Mouse (Mus musculus) forebrain, embryonic 13.5 days (tissue): ENCODE results near the gene Kcng4. TPM values are rescaled to one million over a fixed set of nuclear protein-coding genes. Genes with fewer than 3 reads are reported as not detected.

Experiments used
- ATAC-seq: fragments of 200-750 bp; cut with Nextera tagmentation; 2 replicates; pipeline ENCODE4 v1.8.0; 2017
- H3K27ac ChIP-seq: fragments of 300-500 bp; sonication (generic); 2 replicates; pipeline ENCODE4 v1.5.1; 2015; ENCODE audit warnings: inconsistent platforms, mild to moderate bottlenecking, moderate library complexity
- H3K27me3 ChIP-seq: fragments of 300-500 bp; sonication (generic); 2 replicates; pipeline ENCODE4 v1.6.1; 2015; ENCODE audit warnings: mild to moderate bottlenecking, inconsistent platforms
- H3K36me3 ChIP-seq: fragments of 300-500 bp; sonication (generic); 2 replicates; pipeline ENCODE4 v1.6.1; 2015; ENCODE audit warnings: mild to moderate bottlenecking, inconsistent platforms; ENCODE audit not compliant: poor library complexity, severe bottlenecking
- H3K4me1 ChIP-seq: fragments of 300-500 bp; sonication (generic); 2 replicates; pipeline ENCODE4 v1.6.1; 2015; ENCODE audit warnings: inconsistent platforms
- H3K4me2 ChIP-seq: fragments of 300-500 bp; sonication (generic); 2 replicates; pipeline ENCODE4 v1.6.1; 2015; ENCODE audit warnings: inconsistent platforms, mild to moderate bottlenecking, moderate library complexity
- H3K4me3 ChIP-seq: fragments of 300-500 bp; sonication (generic); 2 replicates; pipeline ENCODE4 v1.5.1; 2015; ENCODE audit warnings: mild to moderate bottlenecking, inconsistent platforms
- H3K9ac ChIP-seq: fragments of 300-500 bp; sonication (generic); 2 replicates; pipeline ENCODE4 v1.6.1; 2015; ENCODE audit warnings: mild to moderate bottlenecking, inconsistent platforms
- H3K9me3 ChIP-seq: fragments of 300-500 bp; sonication (generic); replicated peaks from 2 replicates; pipeline ENCODE4 v1.6.1; 2016; ENCODE audit warnings: inconsistent platforms
- WGBS: fragments of 180-500 bp; shearing (Covaris S2); methylation state at CpG from one replicate; pipeline ENCODE4 v1.1.7; 2015; 5-methylcytosine and 5-hydroxymethylcytosine counted together
- polyA plus RNA-seq: library from polyadenylated mRNA; unstranded; fragments of >200 nt; fragmentation: Nextera tagmentation; extraction: Ambion mirVana; gene quantifications from 2 replicates; pipeline ENCODE4 v1.2.1, GENCODE M21; 2015

Gene Kcng4
- polyA plus RNA-seq, 1 experiment from 2014 or later = 0.17 TPM

GRCm38 (mm10) chr8:119663440-119663839 lies 28.0 kb upstream of the Kcng4 start:
- Histone ChIP-seq H3K27me3 (peaks cover 9% of the 10 kb centered on the region), H3K9ac (no peak overlapping the region), H3K4me1 (peaks cover 6% of the 10 kb centered on the region), H3K4me3 (no peak overlapping the region), H3K4me2 (no peak overlapping the region), H3K36me3 (no peaks in the 10 kb centered on the region), H3K9me3 (no peaks in the 10 kb centered on the region), H3K27ac (no peak overlapping the region)
- 77% methylated on average over 11 of the region's 11 CpGs for WGBS
- no peak for ATAC-seq

- no peak overlapping the region for H3K9ac ChIP-seq
- 65% methylated on average over 6 of the region's 6 CpGs for WGBS
- no peak overlapping the region for H3K4me2 ChIP-seq
- 0 out of 2 replicates have a peak, but pooled peaks cover 3% of the 10 kb centered on the region for H3K9me3 ChIP-seq
- peaks cover 7% of the 10 kb centered on the region for H3K27me3 ChIP-seq
- H3K4me1 ChIP-seq = peaks cover 6% of the 10 kb centered on the region
- H3K27ac ChIP-seq = no peak overlapping the region
- no peak for ATAC-seq
- H3K4me3 ChIP-seq = no peak overlapping the region
- no peaks in the 10 kb centered on the region for H3K36me3 ChIP-seq
Measured at GRCm38 (mm10) chr8:119661892-119662291, 26.4 kb upstream of the Kcng4 start.

DNA sequence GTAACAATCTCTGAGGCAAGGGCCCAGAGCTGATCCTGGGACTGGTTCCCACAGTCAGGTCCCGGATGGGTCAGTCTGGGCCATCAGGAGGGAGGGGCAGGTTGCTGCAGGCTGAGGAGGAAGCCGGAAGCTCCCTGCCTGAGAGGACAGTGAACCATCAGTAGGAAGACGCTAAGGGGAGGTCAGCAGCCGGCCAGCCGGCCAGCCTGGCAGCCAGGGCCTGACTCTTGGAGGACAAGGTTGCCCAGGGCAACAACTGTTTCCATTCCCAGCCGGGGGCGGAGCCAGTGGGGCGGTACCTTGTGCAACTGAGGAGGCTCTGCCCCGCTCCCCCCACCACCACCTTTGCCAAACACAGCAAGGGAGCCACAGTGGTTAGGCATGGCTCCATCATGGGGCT lies 25.6 kb upstream of the Kcng4 start:
- no peak overlapping the region for H3K4me2 ChIP-seq
- 0 out of 2 replicates have a peak, but pooled peaks cover 3% of the 10 kb centered on the region for H3K9me3 ChIP-seq
- H3K4me3 ChIP-seq = no peak overlapping the region
- peaks cover 6% of the 10 kb centered on the region for H3K4me1 ChIP-seq
- H3K36me3 ChIP-seq = no peaks in the 10 kb centered on the region
- 5% methylated on average over 9 of the region's 9 CpGs for WGBS
- no peak overlapping the region for H3K27ac ChIP-seq
- 0 out of 2 replicates have a peak overlapping the region, but pooled peaks have one; percentile 23 for H3K9ac ChIP-seq
- ATAC-seq = no peak
- peaks cover 4% of the 10 kb centered on the region; the same call in 1 of the 2 replicates for H3K27me3 ChIP-seq

DNA sequence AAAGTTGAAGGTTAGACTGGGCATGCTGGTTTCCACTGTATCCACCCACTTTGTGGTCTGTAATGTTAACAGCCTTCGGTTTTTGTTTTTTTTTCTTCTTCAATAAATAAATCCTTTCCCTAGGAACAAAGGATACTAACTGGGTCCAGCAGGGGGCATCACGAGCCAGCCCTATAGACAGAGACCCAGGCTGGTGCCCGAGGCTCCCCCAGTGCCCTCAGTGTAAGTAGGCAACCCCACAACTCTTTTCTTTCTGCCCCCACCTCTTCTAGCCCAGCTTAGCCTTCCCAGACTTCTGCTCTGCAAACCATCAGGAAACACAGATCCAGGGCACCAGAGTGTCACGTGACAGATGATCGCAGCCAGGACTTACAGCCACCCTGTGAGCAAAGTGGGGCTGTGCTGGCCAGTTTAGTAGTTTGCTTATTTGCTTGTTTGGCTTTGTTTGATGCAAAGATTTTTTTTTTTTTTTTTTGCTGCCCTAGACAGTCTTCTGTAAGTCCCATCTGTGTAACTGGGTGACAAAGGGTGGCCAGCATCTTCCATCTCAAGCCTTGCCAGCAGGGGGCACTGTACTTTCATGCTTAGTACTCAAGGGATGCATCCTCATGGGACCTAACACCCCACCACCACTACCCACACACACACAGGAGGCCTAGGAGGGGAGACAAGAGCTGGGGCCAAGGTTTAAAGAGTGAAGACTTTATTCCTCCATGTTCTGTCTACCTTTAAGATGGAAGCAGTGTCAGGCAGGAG lies 21.4 kb upstream of the Kcng4 start:
- Histone ChIP-seq H3K9ac (no peak overlapping the region), H3K4me1 (peaks cover 6% of the 10 kb centered on the region), H3K27ac (no peak overlapping the region), H3K4me3 (no peak overlapping the region), H3K27me3 (no peaks in the 10 kb centered on the region; the same call in 1 of the 2 replicates), H3K36me3 (no peaks in the 10 kb centered on the region), H3K4me2 (no peak overlapping the region), H3K9me3 (0 out of 2 replicates have a peak, but pooled peaks cover 3% of the 10 kb centered on the region)
- ATAC-seq = no peak
- 57% methylated on average over 5 of the region's 5 CpGs for WGBS

DNA sequence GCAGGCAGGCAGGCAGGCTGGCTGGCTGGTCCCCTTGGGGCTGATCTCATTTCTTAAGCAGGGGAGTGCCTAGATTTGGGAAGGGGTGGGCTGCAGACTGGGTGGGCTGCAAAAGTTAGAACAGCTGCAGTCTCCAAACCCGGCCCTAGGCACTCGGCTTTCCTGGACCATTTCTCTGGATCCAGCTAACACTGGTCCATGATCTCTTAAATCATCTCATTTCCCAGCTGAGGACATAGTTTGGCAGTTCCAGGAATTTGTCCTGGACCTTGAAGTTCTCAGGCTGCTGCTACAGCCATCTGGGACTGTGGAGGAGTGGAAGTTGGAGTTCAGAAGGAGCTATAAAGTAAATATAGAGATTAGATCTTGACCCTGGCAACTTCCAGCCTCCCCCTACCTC lies 15.8 kb upstream of the Kcng4 start:
- Histone ChIP-seq H3K9ac (no peak overlapping the region), H3K27me3 (no peaks in the 10 kb centered on the region; the same call in 1 of the 2 replicates), H3K27ac (no peak overlapping the region), H3K36me3 (no peaks in the 10 kb centered on the region), H3K4me2 (no peak overlapping the region), H3K4me1 (no peaks in the 10 kb centered on the region), H3K4me3 (no peak overlapping the region), H3K9me3 (peaks cover 8% of the 10 kb centered on the region; the same call in 1 of the 2 replicates)
- no peak for ATAC-seq
- WGBS = 69% methylated on average over 2 of the region's 2 CpGs

DNA sequence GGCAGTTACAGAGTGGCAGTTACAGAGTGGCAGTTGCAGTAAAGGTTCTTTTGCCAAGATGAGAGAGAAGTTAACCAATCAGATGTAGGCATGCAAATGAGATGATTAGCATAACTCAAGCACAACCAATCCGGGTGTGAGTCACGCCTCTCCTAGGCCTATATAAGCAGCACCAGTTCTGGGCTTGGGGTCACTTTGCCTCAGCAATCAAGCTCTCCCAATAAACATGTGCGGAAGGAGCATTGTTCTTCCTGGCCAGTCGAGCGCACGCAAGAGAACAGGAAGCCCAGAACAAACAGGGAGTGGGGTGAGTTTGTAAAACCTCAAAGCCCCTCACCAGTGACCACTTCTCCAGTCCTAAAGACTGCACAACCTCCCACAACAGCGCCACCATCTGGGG lies 11.4 kb upstream of the Kcng4 start:
- Histone ChIP-seq H3K4me3 (no peak overlapping the region), H3K4me2 (no peak overlapping the region), H3K27me3 (no peaks in the 10 kb centered on the region), H3K27ac (no peak overlapping the region), H3K36me3 (no peaks in the 10 kb centered on the region), H3K4me1 (no peaks in the 10 kb centered on the region), H3K9ac (no peak overlapping the region), H3K9me3 (peaks cover 11% of the 10 kb centered on the region; the same call in 1 of the 2 replicates)
- 80% methylated on average over 7 of the region's 7 CpGs for WGBS
- ATAC-seq = no peak

GRCm38 (mm10) chr8:119646197-119646596 lies 10.7 kb upstream of the Kcng4 start:
- Histone ChIP-seq H3K4me2 (no peak overlapping the region), H3K9me3 (peaks cover 11% of the 10 kb centered on the region; the same call in 1 of the 2 replicates), H3K4me1 (no peaks in the 10 kb centered on the region), H3K9ac (no peak overlapping the region), H3K36me3 (no peaks in the 10 kb centered on the region), H3K27ac (no peak overlapping the region), H3K4me3 (no peak overlapping the region), H3K27me3 (no peaks in the 10 kb centered on the region)
- WGBS = 77% methylated on average over 3 of the region's 3 CpGs
- ATAC-seq = no peak

DNA sequence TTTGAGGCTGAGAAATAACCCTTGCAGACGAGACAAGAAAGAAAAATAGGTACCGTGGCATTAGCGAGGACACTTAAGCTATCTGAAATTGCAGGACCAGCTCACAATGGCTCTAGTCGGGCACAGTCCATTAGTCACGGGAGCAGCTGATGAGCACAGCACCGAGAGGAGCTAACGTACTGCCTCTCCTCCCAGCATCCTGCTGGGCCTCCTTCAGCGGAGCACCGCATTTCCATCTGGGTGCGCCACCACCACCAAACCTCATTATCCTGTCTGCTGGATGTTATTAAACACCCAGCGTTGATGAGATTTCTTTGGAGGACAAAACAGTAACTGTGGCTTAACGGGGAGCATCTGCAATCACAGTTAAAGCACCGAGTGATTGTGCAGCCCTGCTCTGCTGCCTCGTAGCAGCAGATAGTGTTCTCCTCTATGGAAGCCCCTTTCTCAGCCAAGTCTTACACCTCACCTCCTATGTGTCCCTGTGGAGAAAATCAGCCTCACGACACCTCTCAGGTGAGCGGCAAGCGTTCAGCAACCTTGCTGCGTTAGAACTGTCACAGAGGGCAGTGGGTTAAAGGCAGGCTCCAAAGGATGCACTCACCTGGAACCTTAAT lies 9.6 kb upstream of the Kcng4 start:
- ATAC-seq = no peak

DNA sequence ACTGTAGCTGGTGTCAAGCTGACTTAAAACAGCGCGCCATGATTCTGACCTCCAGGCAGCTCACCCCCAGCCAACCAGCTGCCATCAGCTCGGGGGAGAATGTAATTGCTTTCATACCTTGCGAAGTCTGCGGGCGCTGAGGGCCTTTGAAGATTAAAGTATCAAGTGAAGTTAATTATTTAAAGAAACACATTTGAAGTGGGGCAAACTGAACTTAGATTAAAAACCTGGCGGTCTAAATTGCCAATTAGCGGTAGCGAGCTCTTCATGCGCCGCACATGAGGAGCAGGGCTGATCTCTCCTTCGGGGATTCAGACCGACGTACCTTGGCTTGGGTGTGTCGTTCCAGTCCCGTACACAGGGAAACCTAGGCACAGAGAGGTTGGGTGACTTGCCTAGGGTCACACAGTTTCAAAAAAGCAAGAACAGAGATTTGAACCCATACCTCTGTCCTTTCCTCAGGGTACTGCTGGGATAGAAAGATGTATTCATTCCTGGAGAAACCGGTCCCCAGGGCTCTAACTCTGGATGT lies 9.0 kb upstream of the Kcng4 start:
- no peaks in the 10 kb centered on the region for H3K27me3 ChIP-seq
- no peak overlapping the region for H3K4me2 ChIP-seq
- no peaks in the 10 kb centered on the region for H3K36me3 ChIP-seq
- no peak overlapping the region for H3K27ac ChIP-seq
- ATAC-seq = no peak
- H3K4me1 ChIP-seq = no peaks in the 10 kb centered on the region
- WGBS = 72% methylated on average over 17 of the region's 17 CpGs
- peaks cover 11% of the 10 kb centered on the region; the same call in 1 of the 2 replicates for H3K9me3 ChIP-seq
- H3K9ac ChIP-seq = no peak overlapping the region
- no peak overlapping the region for H3K4me3 ChIP-seq

More for the DNA sequence above, 9.6 kb upstream of the Kcng4 start:
- H3K4me2 ChIP-seq = no peak overlapping the region
- H3K9ac ChIP-seq = no peak overlapping the region
- 0 out of 2 replicates have a peak overlapping the region, but pooled peaks have one; percentile 38 for H3K27ac ChIP-seq
- H3K4me1 ChIP-seq = no peaks in the 10 kb centered on the region
- no peaks in the 10 kb centered on the region for H3K27me3 ChIP-seq
- WGBS = 55% methylated on average over 18 of the region's 18 CpGs
- no peak overlapping the region for H3K4me3 ChIP-seq
- no peaks in the 10 kb centered on the region for H3K36me3 ChIP-seq
- H3K9me3 ChIP-seq = peaks cover 11% of the 10 kb centered on the region; the same call in 1 of the 2 replicates

DNA sequence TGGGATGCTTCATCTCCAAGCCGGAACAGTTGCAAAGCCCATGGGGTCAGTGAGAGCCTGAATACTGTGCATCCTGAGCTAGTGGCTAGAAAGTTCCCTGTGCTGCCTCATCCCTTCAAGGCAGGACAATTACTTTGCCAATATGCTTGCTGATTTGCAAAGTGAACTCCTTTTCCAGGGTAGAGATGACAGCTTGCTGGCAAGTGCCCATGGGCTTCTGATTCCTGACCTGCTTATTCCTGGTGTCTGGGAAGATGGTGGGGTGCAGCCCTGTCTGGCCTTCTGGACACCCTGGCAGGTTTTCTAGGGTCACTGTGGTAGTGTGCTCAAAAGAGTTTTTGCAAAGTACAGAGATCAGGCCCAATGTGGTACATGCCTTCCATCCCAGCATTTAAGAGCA lies 7.5 kb upstream of the Kcng4 start:
- Histone ChIP-seq H3K9me3 (peaks cover 11% of the 10 kb centered on the region; the same call in 1 of the 2 replicates), H3K4me3 (no peak overlapping the region), H3K36me3 (no peaks in the 10 kb centered on the region), H3K27ac (no peak overlapping the region), H3K27me3 (no peaks in the 10 kb centered on the region), H3K9ac (no peak overlapping the region), H3K4me2 (no peak overlapping the region), H3K4me1 (no peaks in the 10 kb centered on the region)
- no peak for ATAC-seq
- 100% methylated on average over 1 of the region's 1 CpGs for WGBS

DNA sequence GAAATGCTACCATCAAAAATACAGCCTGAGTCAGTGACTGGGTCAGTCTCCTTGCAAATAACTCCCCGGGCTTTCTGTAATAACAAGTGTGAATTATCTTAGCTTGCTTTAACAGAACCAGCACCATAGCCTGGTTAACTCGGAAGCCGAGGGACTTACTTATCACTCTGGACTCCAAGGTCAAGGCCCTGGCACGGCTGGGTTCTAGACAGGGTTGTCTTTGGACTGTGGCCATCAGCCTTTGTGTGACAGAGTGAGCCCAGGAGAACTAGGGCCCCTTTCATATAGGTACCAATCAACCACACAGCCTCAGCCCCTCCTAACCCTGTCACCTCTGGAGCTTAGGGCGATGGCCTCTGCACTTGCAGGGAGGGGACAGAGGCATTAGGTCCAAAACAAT lies 5.6 kb upstream of the Kcng4 start:
- H3K36me3 ChIP-seq = no peaks in the 10 kb centered on the region
- H3K4me2 ChIP-seq = no peak overlapping the region
- no peak overlapping the region for H3K4me3 ChIP-seq
- 90% methylated on average over 5 of the region's 5 CpGs for WGBS
- H3K27ac ChIP-seq = no peak overlapping the region
- H3K27me3 ChIP-seq = 0 out of 2 replicates have a peak, but pooled peaks cover 1% of the 10 kb centered on the region
- no peaks in the 10 kb centered on the region for H3K9me3 ChIP-seq
- ATAC-seq = no peak
- H3K4me1 ChIP-seq = no peaks in the 10 kb centered on the region
- H3K9ac ChIP-seq = no peak overlapping the region

DNA sequence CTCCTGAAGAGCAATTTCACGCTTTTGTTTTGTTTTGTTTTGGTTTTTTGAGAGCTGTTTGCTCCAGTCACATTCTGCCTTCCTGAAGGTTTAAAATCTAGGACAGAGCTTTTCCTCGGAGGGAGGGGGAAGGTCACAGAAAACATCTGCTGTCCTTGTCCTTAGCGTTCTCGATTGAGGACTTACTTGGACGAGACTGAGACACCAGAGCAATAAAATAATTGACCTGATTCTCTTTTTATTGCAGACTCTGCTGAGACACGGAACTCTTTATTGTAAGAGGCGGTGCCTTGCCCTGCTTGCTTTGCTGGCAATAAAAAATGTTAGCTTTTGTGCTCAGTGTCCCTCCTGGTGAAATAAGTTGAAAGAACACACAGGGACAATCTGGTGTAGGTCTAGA lies 4.3 kb upstream of the Kcng4 start:
- H3K4me1 ChIP-seq = no peaks in the 10 kb centered on the region; the same call in 1 of the 2 replicates
- H3K27ac ChIP-seq = no peak overlapping the region
- no peak overlapping the region for H3K4me3 ChIP-seq
- no peak for ATAC-seq
- no peaks in the 10 kb centered on the region for H3K9me3 ChIP-seq
- H3K4me2 ChIP-seq = no peak overlapping the region
- H3K9ac ChIP-seq = no peak overlapping the region
- H3K27me3 ChIP-seq = peaks cover 13% of the 10 kb centered on the region
- WGBS = 73% methylated on average over 7 of the region's 7 CpGs
- H3K36me3 ChIP-seq = no peaks in the 10 kb centered on the region
